Mouse (Mus musculus) limb, embryonic 12.5 days (tissue): ENCODE measurements around the gene Kif20b. TPM values are rescaled to one million over a fixed set of nuclear protein-coding genes. Genes with fewer than 3 reads are reported as not detected.
A peak's percentile ranks its signal among the peaks of the same experiment; 100 is the strongest.

ENCODE experiments used
- ATAC-seq: fragments of 200-750 bp; cut with Nextera tagmentation; 2 replicates; pipeline ENCODE4 v1.8.0; 2017; ENCODE audit warnings: low read depth, moderate TSS enrichment; ENCODE audit not compliant: insufficient number of reproducible peaks, insufficient read depth, low FRiP score, low TSS enrichment
- H3K27ac ChIP-seq: fragments of 300-500 bp; sonication (generic); 2 replicates; pipeline ENCODE4 v1.5.1; 2016; ENCODE audit warnings: mild to moderate bottlenecking, moderate library complexity
- H3K27me3 ChIP-seq: fragments of 300-500 bp; sonication (generic); 2 replicates; pipeline ENCODE4 v1.6.1; 2016; ENCODE audit warnings: mild to moderate bottlenecking, moderate library complexity
- H3K36me3 ChIP-seq: fragments of 300-500 bp; sonication (generic); 2 replicates; pipeline ENCODE4 v1.6.1; 2016; ENCODE audit warnings: mild to moderate bottlenecking, moderate library complexity
- H3K4me1 ChIP-seq: fragments of 300-500 bp; sonication (generic); replicated peaks from 2 replicates; pipeline ENCODE4 v1.6.1; 2016
- H3K4me2 ChIP-seq: fragments of 300-500 bp; sonication (generic); 2 replicates; pipeline ENCODE4 v1.6.1; 2016; ENCODE audit warnings: mild to moderate bottlenecking, moderate library complexity
- H3K4me3 ChIP-seq: fragments of 300-500 bp; sonication (generic); replicated peaks from 2 replicates; pipeline ENCODE4 v1.5.1; 2016; ENCODE audit warnings: mild to moderate bottlenecking
- H3K9ac ChIP-seq: fragments of 300-500 bp; sonication (generic); replicated peaks from 2 replicates; pipeline ENCODE4 v1.6.1; 2016; ENCODE audit warnings: mild to moderate bottlenecking, moderate library complexity
- H3K9me3 ChIP-seq: fragments of 300-500 bp; sonication (generic); 2 replicates; pipeline ENCODE4 v1.6.1; 2016; ENCODE audit warnings: mild to moderate bottlenecking, moderate library complexity
- WGBS: fragments of 180-500 bp; shearing (Covaris S2); methylation state at CpG from one replicate; pipeline ENCODE4 v1.1.7; 2016; 5-methylcytosine and 5-hydroxymethylcytosine counted together
- polyA plus RNA-seq: library from polyadenylated mRNA; unstranded; fragments of >200 nt; fragmentation: Nextera tagmentation; extraction: Ambion mirVana; gene quantifications from 2 replicates; pipeline ENCODE4 v1.2.1, GENCODE M21; 2016

Gene Kif20b
- 81.9 and 83.2 TPM in 2 replicates for polyA plus RNA-seq

- Histone ChIP-seq H3K4me2 (peak within 1 kb of the TSS; percentile 61), H3K9ac (peak within 1 kb of the TSS; percentile 63), H3K4me1 (peaks cover 6% of the 10 kb centered on the region), H3K9me3 (no peaks in the 10 kb centered on the region), H3K36me3 (peaks cover 12% of the 10 kb centered on the region), H3K27me3 (no peaks in the 10 kb centered on the region), H3K27ac (peak within 1 kb of the TSS; percentile 86), H3K4me3 (peak within 1 kb of the TSS; percentile 82)
- WGBS = under 1% methylated on average over 57 of the region's 57 CpGs
- ATAC-seq = peak; percentile 90
Observed at GRCm38 (mm10) chr19:34921652-34922602, at the start of gene Kif20b. TSS of gene Kif20b (plus strand) at chr19:34922361.

- H3K4me3 ChIP-seq = no peak overlapping the region
- WGBS = 75% methylated on average over 7 of the region's 7 CpGs
- H3K9ac ChIP-seq = no peak overlapping the region
- peak overlapping the region; percentile 63; the same call in 1 of the 2 replicates for H3K4me2 ChIP-seq
- H3K4me1 ChIP-seq = peaks cover 6% of the 10 kb centered on the region
- ATAC-seq = no peak
- H3K27ac ChIP-seq = no peak overlapping the region
- no peaks in the 10 kb centered on the region for H3K27me3 ChIP-seq
- no peaks in the 10 kb centered on the region for H3K9me3 ChIP-seq
- no peaks in the 10 kb centered on the region for H3K36me3 ChIP-seq
Observed at GRCm38 (mm10) chr19:34876676-34877075, 45.5 kb upstream of the Kif20b start.

GRCm38 (mm10) chr19:34877898-34878602 is 44.1 kb upstream of the Kif20b start:
- Histone ChIP-seq H3K9ac (peak overlapping the region; percentile 96), H3K4me1 (peaks cover 6% of the 10 kb centered on the region), H3K4me3 (peak overlapping the region; percentile 92), H3K36me3 (no peaks in the 10 kb centered on the region), H3K27me3 (no peaks in the 10 kb centered on the region), H3K4me2 (peak overlapping the region; percentile 63), H3K27ac (peak overlapping the region; percentile 99), H3K9me3 (no peaks in the 10 kb centered on the region)
- under 1% methylated on average over 45 of the region's 45 CpGs for WGBS
- peak; percentile 98 for ATAC-seq

GRCm38 (mm10) chr19:34878603-34879541 is 43.3 kb upstream of the Kif20b start, which contains the start of gene Pank1:
TSS of gene Pank1 (minus strand) at chr19:34879455.
- H3K9ac ChIP-seq = peak within 1 kb of the TSS; percentile 96
- H3K27ac ChIP-seq = peak within 1 kb of the TSS; percentile 99
- WGBS = under 1% methylated on average over 75 of the region's 96 CpGs
- H3K36me3 ChIP-seq = no peaks in the 10 kb centered on the region
- H3K4me1 ChIP-seq = peaks cover 6% of the 10 kb centered on the region
- H3K9me3 ChIP-seq = no peaks in the 10 kb centered on the region
- ATAC-seq = peak; percentile 48
- H3K27me3 ChIP-seq = no peaks in the 10 kb centered on the region
- peak within 1 kb of the TSS; percentile 63 for H3K4me2 ChIP-seq
- H3K4me3 ChIP-seq = peak within 1 kb of the TSS; percentile 92

GRCm38 (mm10) chr19:34879624-34880023 is 42.5 kb upstream of the Kif20b start:
- WGBS = 24% methylated on average over 6 of the region's 6 CpGs
- peak overlapping the region; percentile 99 for H3K27ac ChIP-seq
- H3K4me2 ChIP-seq = peak overlapping the region; percentile 63
- peak overlapping the region; percentile 92 for H3K4me3 ChIP-seq
- no peaks in the 10 kb centered on the region for H3K9me3 ChIP-seq
- H3K9ac ChIP-seq = peak overlapping the region; percentile 96; the same call in 1 of the 2 replicates
- no peaks in the 10 kb centered on the region for H3K27me3 ChIP-seq
- peaks cover 6% of the 10 kb centered on the region for H3K4me1 ChIP-seq
- H3K36me3 ChIP-seq = no peaks in the 10 kb centered on the region
- no peak for ATAC-seq

- H3K27me3 ChIP-seq = no peaks in the 10 kb centered on the region
- H3K9ac ChIP-seq = no peak overlapping the region
- no peak overlapping the region for H3K4me2 ChIP-seq
- no peaks in the 10 kb centered on the region for H3K9me3 ChIP-seq
- H3K4me1 ChIP-seq = peaks cover 6% of the 10 kb centered on the region
- no peaks in the 10 kb centered on the region for H3K36me3 ChIP-seq
- 80% methylated on average over 5 of the region's 5 CpGs for WGBS
- H3K27ac ChIP-seq = no peak overlapping the region
- H3K4me3 ChIP-seq = no peak overlapping the region
- no peak for ATAC-seq
Observed at GRCm38 (mm10) chr19:34881160-34881559, 41.0 kb upstream of the Kif20b start.

- WGBS = 81% methylated on average over 2 of the region's 2 CpGs
- Histone ChIP-seq H3K4me3 (no peak overlapping the region), H3K4me1 (peaks cover 6% of the 10 kb centered on the region), H3K27me3 (no peaks in the 10 kb centered on the region), H3K9ac (no peak overlapping the region), H3K4me2 (no peak overlapping the region), H3K27ac (no peak overlapping the region), H3K36me3 (no peaks in the 10 kb centered on the region), H3K9me3 (no peaks in the 10 kb centered on the region)
- ATAC-seq = no peak
Observed at GRCm38 (mm10) chr19:34882443-34882842, 39.7 kb upstream of the Kif20b start.

- no peaks in the 10 kb centered on the region for H3K36me3 ChIP-seq
- no peaks in the 10 kb centered on the region for H3K27me3 ChIP-seq
- H3K9me3 ChIP-seq = no peaks in the 10 kb centered on the region
- ATAC-seq = no peak
- H3K9ac ChIP-seq = no peak overlapping the region
- 75% methylated on average over 3 of the region's 3 CpGs for WGBS
- H3K27ac ChIP-seq = no peak overlapping the region
- peaks cover 6% of the 10 kb centered on the region for H3K4me1 ChIP-seq
- no peak overlapping the region for H3K4me3 ChIP-seq
- H3K4me2 ChIP-seq = no peak overlapping the region
Observed at GRCm38 (mm10) chr19:34883526-34884224, 38.5 kb upstream of the Kif20b start.

GRCm38 (mm10) chr19:34886324-34886723 is 35.8 kb upstream of the Kif20b start:
- Histone ChIP-seq H3K4me2 (no peak overlapping the region), H3K4me3 (no peak overlapping the region), H3K27ac (no peak overlapping the region), H3K36me3 (no peaks in the 10 kb centered on the region), H3K9me3 (no peaks in the 10 kb centered on the region), H3K9ac (no peak overlapping the region), H3K4me1 (no peaks in the 10 kb centered on the region), H3K27me3 (no peaks in the 10 kb centered on the region)
- WGBS = 84% methylated on average over 4 of the region's 4 CpGs
- no peak for ATAC-seq

- H3K4me2 ChIP-seq = no peak overlapping the region
- no peaks in the 10 kb centered on the region for H3K4me1 ChIP-seq
- no peak overlapping the region for H3K27ac ChIP-seq
- no peaks in the 10 kb centered on the region for H3K27me3 ChIP-seq
- H3K4me3 ChIP-seq = no peak overlapping the region
- H3K9ac ChIP-seq = no peak overlapping the region
- H3K36me3 ChIP-seq = no peaks in the 10 kb centered on the region
- WGBS = 75% methylated on average over 3 of the region's 3 CpGs
- ATAC-seq = no peak
- no peaks in the 10 kb centered on the region for H3K9me3 ChIP-seq
Observed at GRCm38 (mm10) chr19:34890981-34891380, 31.2 kb upstream of the Kif20b start.
